Mouse (Mus musculus) cerebellum, postnatal 10 days (tissue): Measurements from ENCODE around the gene Hoxb7.

ENCODE experiments used
- DNase-seq, 2 experiments: peaks; one replicate each; pipeline ENCODE4 v3.0.0; 2021; ENCODE audit warnings: mixed read lengths in 2 of 2

Gene Hoxb7

GRCm38 (mm10) chr11:96285771-96286738 is at the start of gene Hoxb7:
TSS of gene Hoxb7 (plus strand) at chr11:96286623.
- DNase-seq = no peak

GRCm38 (mm10) chr11:96240211-96240610 is 46.2 kb upstream of the Hoxb7 start:
- DNase-seq = peak; percentile 55 to 62

GRCm38 (mm10) chr11:96250901-96251300 is 35.5 kb upstream of the Hoxb7 start:
- DNase-seq = no peak

GRCm38 (mm10) chr11:96251480-96252031 is 34.9 kb upstream of the Hoxb7 start:
- no peak for DNase-seq

- DNase-seq = no peak
These were observed 33.8 kb upstream of the Hoxb7 start for GRCm38 (mm10) chr11:96252541-96253120.

GRCm38 (mm10) chr11:96254221-96254620 is 32.2 kb upstream of the Hoxb7 start:
- DNase-seq = no peak

GRCm38 (mm10) chr11:96255111-96255995 is 31.1 kb upstream of the Hoxb7 start:
- no peak for DNase-seq

GRCm38 (mm10) chr11:96255996-96256445 is 30.4 kb upstream of the Hoxb7 start:
- no peak for DNase-seq

GRCm38 (mm10) chr11:96257141-96257540 is 29.3 kb upstream of the Hoxb7 start:
- no peak for DNase-seq

GRCm38 (mm10) chr11:96259038-96259437 is 27.4 kb upstream of the Hoxb7 start:
- peak in 1 of 2 experiments; percentile 2 for DNase-seq

GRCm38 (mm10) chr11:96259511-96259910 is 26.9 kb upstream of the Hoxb7 start:
- no peak for DNase-seq

GRCm38 (mm10) chr11:96260310-96260970 is 26.0 kb upstream of the Hoxb7 start:
- peak in 1 of 2 experiments; percentile 2 for DNase-seq

GRCm38 (mm10) chr11:96261323-96261890 is 25.0 kb upstream of the Hoxb7 start:
- peak; percentile 77 to 81 for DNase-seq

GRCm38 (mm10) chr11:96262262-96262830 is 24.1 kb upstream of the Hoxb7 start:
- DNase-seq = peak in 1 of 2 experiments; percentile 11

- DNase-seq = peak; percentile 2 to 12
These were observed 22.6 kb upstream of the Hoxb7 start for GRCm38 (mm10) chr11:96263636-96264389.

GRCm38 (mm10) chr11:96264390-96265020 is 21.9 kb upstream of the Hoxb7 start:
- peak; percentile 1 to 8 for DNase-seq

GRCm38 (mm10) chr11:96265954-96266353 is 20.5 kb upstream of the Hoxb7 start:
- DNase-seq = no peak

- DNase-seq = no peak
These were observed 19.2 kb upstream of the Hoxb7 start for GRCm38 (mm10) chr11:96267021-96267920.
